ENCODE assay signal across 11 mouse cellular contexts in the genomic region with DNA sequence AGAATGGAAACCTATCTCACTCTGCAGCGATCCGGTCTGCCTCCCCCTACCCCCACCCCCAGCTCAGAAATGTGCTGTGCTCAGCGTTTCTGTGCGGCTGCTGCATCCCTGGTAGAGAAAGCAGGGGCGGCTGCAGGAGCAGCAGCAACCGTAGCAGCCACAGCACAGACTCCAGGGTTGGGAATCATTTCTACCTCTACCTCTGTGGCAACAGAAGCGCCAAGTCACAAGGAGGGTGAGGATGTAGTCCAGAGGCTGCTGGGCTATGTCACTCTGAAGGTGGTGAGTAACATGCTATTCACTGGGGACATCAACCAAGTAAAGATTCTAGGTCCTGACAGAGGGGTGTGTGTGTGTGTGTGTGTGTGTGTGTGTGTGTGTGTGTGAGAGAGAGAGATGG.
DNase-seq lines count a peak whose midpoint lies in the region; ATAC-seq lines count a peak whose summit lies in the region.
"Had no signal": no experiment of that assay in that cellular context is flagged by ENCODE, and none has a peak within 500 bp of the region (broad histone marks: within the 10 kb centered on the region; RNA-seq: fewer than 3 reads in every experiment).

No protein-coding gene starts in this region.

- 0 out of 2 replicates have a peak overlapping the region, but pooled peaks have one; percentile 2 for H3K4me2 ChIP-seq in forebrain, embryonic 12.5 days
- H3K4me2 ChIP-seq: stomach, embryonic 15.5 days had no signal

- peaks cover 12% of the 10 kb centered on the region; the same call in 1 of the 2 replicates for H3K4me1 ChIP-seq in forebrain, embryonic 12.5 days
- H3K4me1 ChIP-seq in forebrain, embryonic 10.5 days: peaks cover 9% of the 10 kb centered on the region; the same call in 1 of the 2 replicates
- H3K4me1 ChIP-seq: stomach, embryonic 15.5 days had no signal

- H3K4me3 ChIP-seq in forebrain, embryonic 12.5 days (replicated peaks): peak overlapping the region; percentile 10; the same call in 1 of the 2 replicates
- H3K4me3 ChIP-seq in forebrain, embryonic 10.5 days: no peak overlapping the region
- H3K4me3 ChIP-seq: stomach, embryonic 15.5 days had no signal

- H3K27ac ChIP-seq in forebrain, embryonic 12.5 days: peak overlapping the region; percentile 44
- no peak overlapping the region for H3K27ac ChIP-seq in forebrain, embryonic 10.5 days
- H3K27ac ChIP-seq: stomach, embryonic 15.5 days had no signal

- intact Hi-C loops in left cerebral cortex, postnatal 36 days (cut with DNase I): no loop called here

- no peaks in the 10 kb centered on the region for H3K36me3 ChIP-seq in forebrain, embryonic 12.5 days (replicated peaks)
- H3K36me3 ChIP-seq in forebrain, embryonic 10.5 days (replicated peaks): no peaks in the 10 kb centered on the region
- H3K36me3 ChIP-seq: stomach, embryonic 15.5 days had no signal

- no peaks in the 10 kb centered on the region for H3K9me3 ChIP-seq in forebrain, embryonic 12.5 days
- no peaks in the 10 kb centered on the region for H3K9me3 ChIP-seq in forebrain, embryonic 10.5 days
- H3K9me3 ChIP-seq: stomach, embryonic 15.5 days had no signal

- H3K9ac ChIP-seq in forebrain, embryonic 12.5 days: 0 out of 2 replicates have a peak overlapping the region, but pooled peaks have one; percentile 17
- H3K9ac ChIP-seq: stomach, embryonic 15.5 days had no signal

- no peak for DNase-seq in forebrain, embryonic 10.5 days (ENCODE audit: extremely low spot score, low spot score)
- peak; percentile 61 to 63 for DNase-seq in right cerebral cortex, postnatal 10 days (ENCODE audit: low spot score in 2 of 2)
- no peak for DNase-seq in right cerebral cortex, postnatal 4 days
- peak; percentile 64 to 66 for DNase-seq in left cerebral cortex, postnatal 36 days (ENCODE audit: low spot score in 2 of 2)
- DNase-seq in right cerebral cortex, postnatal 14 days: peak; percentile 44
- DNase-seq in kidney, postnatal 36 days: no peak
- DNase-seq: adrenal gland, postnatal 36 days; kidney, adult 11 months had no signal

- 52% methylated on average over 7 of the region's 7 CpGs for WGBS in forebrain, embryonic 12.5 days
- 65% methylated on average over 7 of the region's 7 CpGs for WGBS in forebrain, embryonic 10.5 days

- ATAC-seq in forebrain, embryonic 12.5 days (ENCODE audit: low FRiP score): 0 out of 2 replicates have a peak, but pooled peaks have one; percentile 27
- ATAC-seq in monocyte, adult 5-6 weeks (replicated peaks; ENCODE audit: insufficient number of reproducible peaks, low FRiP score, low TSS enrichment, poor library complexity, severe bottlenecking): no peak

- H3K27me3 ChIP-seq in forebrain, embryonic 12.5 days: peaks cover 7% of the 10 kb centered on the region; the same call in 1 of the 2 replicates
- H3K27me3 ChIP-seq in forebrain, embryonic 10.5 days (ENCODE audit: poor library complexity, severe bottlenecking): peaks cover 11% of the 10 kb centered on the region

Comparison
In these comparisons a context has a peak if more than half of its experiments do, and no peak if none do; other contexts are left out.
1. DNase-seq: peak in right cerebral cortex, postnatal 10 days (2 of 2), left cerebral cortex, postnatal 36 days (2 of 2) and right cerebral cortex, postnatal 14 days (single experiment); none in forebrain, embryonic 10.5 days (single experiment), right cerebral cortex, postnatal 4 days (single experiment) and kidney, postnatal 36 days (0 of 2).